Mouse (Mus musculus): Measurements from ENCODE around the gene Tead4.

Gene Tead4
- long read RNA-seq, experiment 1, result 0 reads
- long read RNA-seq, experiment 2, partial matches to known transcripts, result 0 of 1 reads
- long read RNA-seq, experiment 2, other reads (novel, unspliced or antisense), result 1 of 1 reads

- intact Hi-C loops (cut with DNase I), result loop anchor here (10.0 kb wide), 1 partner anchor 96 kb away; no protein-coding TSS in a partner anchor
Observed at GRCm38 (mm10) chr6:128300134-128301001, at the start of gene Tead4. TSS of gene Tead4 (minus strand) at chr6:128300823.

GRCm38 (mm10) chr6:128349711-128350110, 49.1 kb upstream of the Tead4 start:
- intact Hi-C loops (cut with DNase I), result no loop called here

GRCm38 (mm10) chr6:128346782-128347181, 46.2 kb upstream of the Tead4 start:
- intact Hi-C loops (cut with DNase I), result no loop called here

- intact Hi-C loops (cut with DNase I), result no loop called here
Observed at GRCm38 (mm10) chr6:128345623-128346022, 45.0 kb upstream of the Tead4 start.

GRCm38 (mm10) chr6:128341956-128342723, 41.5 kb upstream of the Tead4 start:
- intact Hi-C loops (cut with DNase I), result no loop called here

GRCm38 (mm10) chr6:128338876-128339275, 38.3 kb upstream of the Tead4 start:
- intact Hi-C loops (cut with DNase I), result no loop called here

- intact Hi-C loops (cut with DNase I), result no loop called here
Observed at GRCm38 (mm10) chr6:128337467-128337866, 36.8 kb upstream of the Tead4 start.

- intact Hi-C loops (cut with DNase I), result no loop called here
Observed at GRCm38 (mm10) chr6:128334397-128335124, 33.9 kb upstream of the Tead4 start.

- intact Hi-C loops (cut with DNase I), result loop anchor here (1.0 to 5.0 kb wide), 2 partner anchors 40 to 94 kb away; no protein-coding TSS in a partner anchor
Observed at GRCm38 (mm10) chr6:128318317-128318716, 17.7 kb upstream of the Tead4 start.

GRCm38 (mm10) chr6:128315597-128315996, 15.0 kb upstream of the Tead4 start:
- intact Hi-C loops (cut with DNase I), result loop anchor here (5.0 kb wide), 1 partner anchor 97 kb away; no protein-coding TSS in a partner anchor

GRCm38 (mm10) chr6:128314796-128315195, 14.2 kb upstream of the Tead4 start:
- intact Hi-C loops (cut with DNase I), result loop anchor here (5.0 kb wide), 1 partner anchor 98 kb away; no protein-coding TSS in a partner anchor

GRCm38 (mm10) chr6:128308311-128308710, 7.7 kb upstream of the Tead4 start:
- intact Hi-C loops (cut with DNase I), result loop anchor here (2.0 to 10.0 kb wide), 2 partner anchors 74 to 104 kb away; no protein-coding TSS in a partner anchor

- intact Hi-C loops (cut with DNase I), result loop anchor here (10.0 kb wide), 1 partner anchor 100 kb away; no protein-coding TSS in a partner anchor
Observed at GRCm38 (mm10) chr6:128304801-128305200, 4.2 kb upstream of the Tead4 start.

GRCm38 (mm10) chr6:128302640-128303039, 2.0 kb upstream of the Tead4 start:
- intact Hi-C loops (cut with DNase I), result loop anchor here (10.0 kb wide), 1 partner anchor 98 kb away; no protein-coding TSS in a partner anchor

GRCm38 (mm10) chr6:128301891-128302290, 1.3 kb upstream of the Tead4 start:
- intact Hi-C loops (cut with DNase I), result loop anchor here (10.0 kb wide), 1 partner anchor 97 kb away; no protein-coding TSS in a partner anchor

GRCm38 (mm10) chr6:128301458-128301857, 835 bp upstream of the Tead4 start:
- intact Hi-C loops (cut with DNase I), result loop anchor here (10.0 kb wide), 1 partner anchor 97 kb away; no protein-coding TSS in a partner anchor

GRCm38 (mm10) chr6:128299292-128300133, 1.1 kb downstream of the Tead4 start:
- intact Hi-C loops (cut with DNase I), result loop anchor here (10.0 kb wide), 1 partner anchor 95 kb away; no protein-coding TSS in a partner anchor

GRCm38 (mm10) chr6:128298246-128298645, 2.4 kb downstream of the Tead4 start:
- intact Hi-C loops (cut with DNase I), result no loop called here

- intact Hi-C loops (cut with DNase I), result no loop called here
Observed at GRCm38 (mm10) chr6:128296750-128297393, 3.8 kb downstream of the Tead4 start.

Data from adrenal gland (tissue).